Mouse (Mus musculus): ENCODE data around the gene Serpina3i. TPM values are rescaled to one million over a fixed set of nuclear protein-coding genes. Genes with fewer than 3 reads are reported as not detected.
"Not testable (repeated sequence)": the region's sequence is repeated elsewhere in the genome, so short reads cannot be mapped to it uniquely, and the experiment has no call there.

Serpina3i gene
- polyA plus RNA-seq (2015; fragmentation: Nextera tagmentation; extraction: Ambion mirVana): 0.16 TPM in 1 of 2 replicates, not detected in the other

DNA sequence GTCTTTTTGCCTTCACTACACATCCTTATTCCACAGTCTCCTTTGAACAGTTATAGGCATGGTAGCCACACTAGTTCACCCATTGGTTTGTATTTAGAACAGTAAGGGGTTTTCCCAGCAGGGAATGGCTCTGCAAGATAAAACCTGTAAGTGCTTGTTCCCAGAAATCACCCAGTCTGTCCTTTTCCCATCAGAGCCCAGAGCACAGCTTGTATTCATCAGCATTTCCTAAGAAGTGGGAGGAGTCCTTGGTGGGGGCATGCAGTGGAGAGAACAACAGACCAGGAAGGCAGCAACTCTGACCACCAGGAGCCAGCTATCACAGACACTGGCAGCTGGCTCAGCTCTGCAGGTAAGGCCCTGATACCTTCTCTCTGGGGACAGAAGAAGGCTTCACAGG lies at the start of gene Serpina3i:
TSS of gene Serpina3i (plus strand) at position 260 of the 400 bp plus-strand sequence.
- Histone ChIP-seq H3K4me2 (replicated peaks) (no peak within 1 kb of the TSS), H3K36me3 (no peaks in the 10 kb centered on the region), H3K4me1 (replicated peaks) (no peaks in the 10 kb centered on the region), H3K9ac (no peak within 1 kb of the TSS), H3K9me3 (no peaks in the 10 kb centered on the region), H3K27me3 (replicated peaks) (no peaks in the 10 kb centered on the region), H3K27ac (no peak within 1 kb of the TSS), H3K4me3 (replicated peaks) (no peak within 1 kb of the TSS)
- ATAC-seq: no peak

GRCm38 (mm10) chr12:104213689-104214444 lies 49.1 kb upstream of the Serpina3i start:
- no peaks in the 10 kb centered on the region for H3K4me1 ChIP-seq (replicated peaks)
- H3K4me2 ChIP-seq (replicated peaks): no peak overlapping the region
- WGBS: 68% methylated on average over 2 of the region's 2 CpGs
- H3K9ac ChIP-seq: no peak overlapping the region
- no peak overlapping the region for H3K4me3 ChIP-seq (replicated peaks)
- H3K27me3 ChIP-seq (replicated peaks): no peaks in the 10 kb centered on the region
- no peaks in the 10 kb centered on the region for H3K9me3 ChIP-seq
- no peak for ATAC-seq
- no peak overlapping the region for H3K27ac ChIP-seq
- no peaks in the 10 kb centered on the region for H3K36me3 ChIP-seq

DNA sequence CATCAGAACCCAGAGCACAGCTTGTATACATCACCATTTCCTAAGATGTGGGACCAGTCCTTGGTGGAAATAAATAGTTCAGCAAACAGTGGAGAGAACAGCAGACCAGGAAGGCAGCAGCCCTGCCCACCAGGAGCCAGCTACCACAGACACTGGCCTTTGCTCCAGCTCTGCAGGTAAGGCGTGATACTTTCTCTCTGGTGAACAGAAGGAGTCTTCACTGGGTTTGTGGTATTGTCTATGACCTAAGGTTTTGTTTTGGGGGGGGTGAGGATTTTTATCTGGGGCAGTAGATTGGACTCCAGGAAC lies 48.5 kb upstream of the Serpina3i start, which contains the start of gene Serpina3f:
TSS of gene Serpina3f (plus strand) at position 100 of the 309 bp plus-strand sequence.
- 73% methylated on average over 1 of the region's 1 CpGs for WGBS
- no peak within 1 kb of the TSS for H3K27ac ChIP-seq

GRCm38 (mm10) chr12:104215249-104215648 lies 47.7 kb upstream of the Serpina3i start:
- no peaks in the 10 kb centered on the region for H3K27me3 ChIP-seq (replicated peaks)
- H3K9ac ChIP-seq: no peak overlapping the region
- ATAC-seq: no peak
- 70% methylated on average over 1 of the region's 1 CpGs for WGBS
- no peak overlapping the region for H3K27ac ChIP-seq
- no peak overlapping the region for H3K4me3 ChIP-seq (replicated peaks)
- H3K9me3 ChIP-seq: no peaks in the 10 kb centered on the region
- no peaks in the 10 kb centered on the region for H3K4me1 ChIP-seq (replicated peaks)
- no peak overlapping the region for H3K4me2 ChIP-seq (replicated peaks)
- H3K36me3 ChIP-seq: no peaks in the 10 kb centered on the region

More for the DNA sequence above, 48.5 kb upstream of the Serpina3i start, which contains the start of gene Serpina3f:
- no peak within 1 kb of the TSS for H3K4me2 ChIP-seq (replicated peaks)
- H3K4me3 ChIP-seq (replicated peaks): no peak within 1 kb of the TSS
- H3K9ac ChIP-seq: no peak within 1 kb of the TSS
- H3K4me1 ChIP-seq (replicated peaks): no peaks in the 10 kb centered on the region
- H3K27me3 ChIP-seq (replicated peaks): no peaks in the 10 kb centered on the region
- no peak for ATAC-seq
- no peaks in the 10 kb centered on the region for H3K36me3 ChIP-seq
- H3K9me3 ChIP-seq: no peaks in the 10 kb centered on the region

- no peaks in the 10 kb centered on the region for H3K4me1 ChIP-seq (replicated peaks)
- H3K27ac ChIP-seq: no peak overlapping the region
- no peak overlapping the region for H3K9ac ChIP-seq
- no peaks in the 10 kb centered on the region for H3K27me3 ChIP-seq (replicated peaks)
- no peaks in the 10 kb centered on the region for H3K36me3 ChIP-seq
- no peak for ATAC-seq
- no peaks in the 10 kb centered on the region for H3K9me3 ChIP-seq
- H3K4me3 ChIP-seq (replicated peaks): no peak overlapping the region
- H3K4me2 ChIP-seq (replicated peaks): no peak overlapping the region
- 86% methylated on average over 1 of the region's 1 CpGs for WGBS
Observed at GRCm38 (mm10) chr12:104221616-104222015, 41.3 kb upstream of the Serpina3i start.

- no peaks in the 10 kb centered on the region for H3K9me3 ChIP-seq
- H3K9ac ChIP-seq: no peak overlapping the region
- no peaks in the 10 kb centered on the region for H3K27me3 ChIP-seq (replicated peaks)
- no peak overlapping the region for H3K4me3 ChIP-seq (replicated peaks)
- no peak overlapping the region for H3K4me2 ChIP-seq (replicated peaks)
- no peaks in the 10 kb centered on the region for H3K4me1 ChIP-seq (replicated peaks)
- 49% methylated on average over 1 of the region's 1 CpGs for WGBS
- no peaks in the 10 kb centered on the region for H3K36me3 ChIP-seq
- no peak overlapping the region for H3K27ac ChIP-seq
- no peak for ATAC-seq
Observed at GRCm38 (mm10) chr12:104223690-104224089, 39.2 kb upstream of the Serpina3i start.

- ATAC-seq: no peak
- H3K9ac ChIP-seq: no peak overlapping the region
- 63% methylated on average over 7 of the region's 7 CpGs for WGBS
Observed at GRCm38 (mm10) chr12:104224598-104225300, 38.2 kb upstream of the Serpina3i start.

GRCm38 (mm10) chr12:104230762-104231161 lies 32.2 kb upstream of the Serpina3i start:
- H3K9ac ChIP-seq: no peak overlapping the region
- no peaks in the 10 kb centered on the region for H3K36me3 ChIP-seq
- 72% methylated on average over 2 of the region's 2 CpGs for WGBS
- no peaks in the 10 kb centered on the region for H3K27me3 ChIP-seq (replicated peaks)
- no peaks in the 10 kb centered on the region for H3K9me3 ChIP-seq
- H3K27ac ChIP-seq: no peak overlapping the region
- H3K4me1 ChIP-seq (replicated peaks): no peaks in the 10 kb centered on the region
- H3K4me3 ChIP-seq (replicated peaks): no peak overlapping the region
- H3K4me2 ChIP-seq (replicated peaks): no peak overlapping the region
- ATAC-seq: no peak

More at GRCm38 (mm10) chr12:104224598-104225300, 38.2 kb upstream of the Serpina3i start:
- no peaks in the 10 kb centered on the region for H3K9me3 ChIP-seq
- no peak overlapping the region for H3K27ac ChIP-seq
- no peak overlapping the region for H3K4me3 ChIP-seq (replicated peaks)
- no peak overlapping the region for H3K4me2 ChIP-seq (replicated peaks)
- no peaks in the 10 kb centered on the region for H3K4me1 ChIP-seq (replicated peaks)
- no peaks in the 10 kb centered on the region for H3K36me3 ChIP-seq
- H3K27me3 ChIP-seq (replicated peaks): no peaks in the 10 kb centered on the region

GRCm38 (mm10) chr12:104235915-104236314 lies 27.0 kb upstream of the Serpina3i start, which contains the start of gene Serpina3g:
Gene Serpina3g, plus strand, starts transcription at chr12:104236245.
- Histone ChIP-seq H3K9ac (no peak within 1 kb of the TSS), H3K9me3 (no peaks in the 10 kb centered on the region), H3K36me3 (no peaks in the 10 kb centered on the region), H3K4me3 (replicated peaks) (no peak within 1 kb of the TSS), H3K27ac (no peak within 1 kb of the TSS), H3K4me1 (replicated peaks) (no peaks in the 10 kb centered on the region), H3K4me2 (replicated peaks) (no peak within 1 kb of the TSS), H3K27me3 (replicated peaks) (no peaks in the 10 kb centered on the region)
- no peak for ATAC-seq
- WGBS: 35% methylated on average over 5 of the region's 5 CpGs

DNA sequence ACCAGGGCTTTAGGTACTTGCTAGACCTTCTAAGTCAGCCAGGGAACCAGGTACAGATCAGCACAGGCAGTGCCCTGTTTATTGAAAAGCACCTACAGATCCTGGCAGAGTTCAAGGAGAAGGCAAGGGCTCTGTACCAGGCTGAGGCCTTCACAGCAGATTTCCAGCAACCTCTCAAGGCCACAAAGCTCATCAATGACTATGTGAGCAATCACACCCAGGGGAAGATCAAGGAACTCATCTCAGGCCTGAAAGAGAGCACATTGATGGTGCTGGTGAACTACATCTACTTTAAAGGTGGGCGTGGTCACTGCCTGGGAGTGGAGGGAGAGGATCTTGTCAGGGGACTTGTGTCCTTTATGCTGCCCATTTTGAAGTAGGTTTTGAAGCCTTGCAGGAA lies 24.9 kb upstream of the Serpina3i start:
- H3K9ac ChIP-seq; H3K9me3 ChIP-seq; ATAC-seq; H3K4me2 ChIP-seq (replicated peaks); H3K27me3 ChIP-seq (replicated peaks); H3K27ac ChIP-seq; H3K4me3 ChIP-seq (replicated peaks); H3K4me1 ChIP-seq (replicated peaks); H3K36me3 ChIP-seq: not testable (repeated sequence)
- WGBS: 85% methylated on average over 1 of the region's 1 CpGs

DNA sequence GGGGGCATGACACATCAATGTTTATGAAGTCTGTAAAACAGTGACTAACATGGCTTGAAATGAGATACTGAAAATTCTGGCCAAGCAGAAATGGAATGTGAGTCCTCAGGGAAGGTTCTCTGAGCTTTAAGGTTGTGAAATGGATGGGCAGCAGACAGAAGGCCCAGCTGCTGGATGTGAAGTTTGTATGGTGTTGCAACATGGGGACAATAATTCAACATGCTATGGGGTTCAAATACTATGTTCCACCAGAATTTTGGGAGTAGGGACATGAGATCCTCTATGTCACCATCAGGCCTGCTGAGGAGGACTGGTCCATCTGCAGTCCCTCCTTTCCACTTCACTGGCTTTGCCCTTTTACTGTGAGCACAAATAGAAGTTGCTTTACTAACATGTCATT lies 19.6 kb upstream of the Serpina3i start:
- ATAC-seq: no peak
- no peaks in the 10 kb centered on the region for H3K27me3 ChIP-seq (replicated peaks)
- H3K9ac ChIP-seq: no peak overlapping the region
- no peak overlapping the region for H3K27ac ChIP-seq
- H3K4me2 ChIP-seq (replicated peaks): no peak overlapping the region
- H3K4me1 ChIP-seq (replicated peaks): no peaks in the 10 kb centered on the region
- no peaks in the 10 kb centered on the region for H3K9me3 ChIP-seq
- no peak overlapping the region for H3K4me3 ChIP-seq (replicated peaks)
- H3K36me3 ChIP-seq: no peaks in the 10 kb centered on the region

DNA sequence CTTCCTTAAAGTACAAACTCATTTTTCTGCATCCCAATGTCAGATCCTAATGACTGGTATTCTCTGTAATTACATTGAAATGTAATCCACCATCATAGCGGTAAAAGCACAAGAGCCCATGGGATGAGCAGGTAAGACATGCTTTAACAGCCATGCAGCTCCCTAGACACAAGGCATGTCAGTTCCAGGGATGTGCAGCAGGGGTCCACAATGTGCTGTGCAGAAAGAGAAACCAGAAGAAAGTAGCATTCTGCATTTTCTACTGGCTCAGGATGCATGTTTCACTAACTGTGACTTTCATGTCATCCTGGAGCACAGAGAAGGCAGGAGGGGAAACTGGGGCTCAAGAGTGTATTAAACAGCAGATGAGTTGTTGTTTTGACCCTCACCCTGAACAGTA lies 17.8 kb upstream of the Serpina3i start:
- Histone ChIP-seq H3K36me3 (no peaks in the 10 kb centered on the region), H3K9me3 (no peaks in the 10 kb centered on the region), H3K9ac (no peak overlapping the region), H3K27me3 (replicated peaks) (no peaks in the 10 kb centered on the region), H3K4me3 (replicated peaks) (no peak overlapping the region), H3K4me1 (replicated peaks) (no peaks in the 10 kb centered on the region), H3K27ac (no peak overlapping the region), H3K4me2 (replicated peaks) (no peak overlapping the region)
- no peak for ATAC-seq
- 80% methylated on average over 1 of the region's 1 CpGs for WGBS

GRCm38 (mm10) chr12:104245595-104245994 lies 17.3 kb upstream of the Serpina3i start:
- WGBS: 66% methylated on average over 3 of the region's 3 CpGs
- Histone ChIP-seq H3K27ac (no peak overlapping the region), H3K4me2 (replicated peaks) (no peak overlapping the region)

More at GRCm38 (mm10) chr12:104245595-104245994, 17.3 kb upstream of the Serpina3i start:
- Histone ChIP-seq H3K36me3 (no peaks in the 10 kb centered on the region), H3K4me1 (replicated peaks) (no peaks in the 10 kb centered on the region), H3K4me3 (replicated peaks) (no peak overlapping the region), H3K27me3 (replicated peaks) (no peaks in the 10 kb centered on the region), H3K9me3 (no peaks in the 10 kb centered on the region), H3K9ac (no peak overlapping the region)
- no peak for ATAC-seq

Data from intestine, embryonic 15.5 days (tissue).